Mouse (Mus musculus) liver, embryonic 15.5 days (tissue): ENCODE measurements around the gene Ggnbp2. TPM values are rescaled to one million over a fixed set of nuclear protein-coding genes. Genes with fewer than 3 reads are reported as not detected.
"Not testable (repeated sequence)": the region's sequence is repeated elsewhere in the genome, so short reads cannot be mapped to it uniquely, and the experiment has no call there.

Experiments used
- ATAC-seq: fragments of 200-750 bp; cut with Nextera tagmentation; 2 replicates; pipeline ENCODE4 v1.8.0; 2017; ENCODE audit warnings: moderate number of reproducible peaks, mild to moderate bottlenecking, moderate library complexity; ENCODE audit not compliant: insufficient read depth
- H3K27ac ChIP-seq: fragments of 300-500 bp; sonication (generic); replicated peaks from 2 replicates; pipeline ENCODE4 v1.5.1; 2015; ENCODE audit warnings: mild to moderate bottlenecking, inconsistent platforms
- H3K27me3 ChIP-seq: fragments of 300-500 bp; sonication (generic); 2 replicates; pipeline ENCODE4 v1.6.1; 2015; ENCODE audit warnings: mild to moderate bottlenecking, inconsistent platforms
- H3K36me3 ChIP-seq: fragments of 300-500 bp; sonication (generic); replicated peaks from 2 replicates; pipeline ENCODE4 v1.6.1; 2015; ENCODE audit warnings: moderate library complexity, mild to moderate bottlenecking, inconsistent platforms
- H3K4me1 ChIP-seq: fragments of 300-500 bp; sonication (generic); replicated peaks from 2 replicates; pipeline ENCODE4 v1.6.1; 2015; ENCODE audit warnings: inconsistent platforms
- H3K4me2 ChIP-seq: fragments of 300-500 bp; sonication (generic); 2 replicates; pipeline ENCODE4 v1.6.1; 2015; ENCODE audit warnings: moderate library complexity, mild to moderate bottlenecking, inconsistent platforms
- H3K4me3 ChIP-seq: fragments of 300-500 bp; sonication (generic); replicated peaks from 2 replicates; pipeline ENCODE4 v1.5.1; 2015; ENCODE audit warnings: mild to moderate bottlenecking, inconsistent platforms
- H3K9ac ChIP-seq: fragments of 300-500 bp; sonication (generic); 2 replicates; pipeline ENCODE4 v1.6.1; 2015; ENCODE audit warnings: moderate library complexity, mild to moderate bottlenecking, inconsistent platforms
- H3K9me3 ChIP-seq: fragments of 300-500 bp; sonication (generic); replicated peaks from 2 replicates; pipeline ENCODE4 v1.6.1; 2016; ENCODE audit warnings: inconsistent platforms
- WGBS: fragments of 180-500 bp; shearing (Covaris S2); methylation state at CpG from one replicate; pipeline ENCODE4 v1.1.7; 2015; ENCODE audit warnings: mixed read lengths; ENCODE audit not compliant: insufficient replicate concordance; 5-methylcytosine and 5-hydroxymethylcytosine counted together
- polyA plus RNA-seq: library from polyadenylated mRNA; unstranded; fragments of >200 nt; fragmentation: Nextera tagmentation; extraction: Ambion mirVana; gene quantifications from 2 replicates; pipeline ENCODE4 v1.2.1, GENCODE M21; 2015

Ggnbp2 gene
- polyA plus RNA-seq, 1 experiment from 2014 or later = 55.4 TPM

GRCm38 (mm10) chr11:84847475-84848090, 23.0 kb downstream of the Ggnbp2 start:
- H3K4me2 ChIP-seq = no peak overlapping the region
- no peaks in the 10 kb centered on the region for H3K4me1 ChIP-seq
- no peaks in the 10 kb centered on the region for H3K9me3 ChIP-seq
- H3K36me3 ChIP-seq = peaks cover 85% of the 10 kb centered on the region
- no peak overlapping the region for H3K27ac ChIP-seq
- 84% methylated on average over 7 of the region's 7 CpGs for WGBS
- no peak overlapping the region for H3K9ac ChIP-seq
- H3K4me3 ChIP-seq = no peak overlapping the region
- ATAC-seq = no peak
- H3K27me3 ChIP-seq = no peaks in the 10 kb centered on the region

- Histone ChIP-seq H3K4me2 (no peak overlapping the region), H3K27ac (no peak overlapping the region), H3K4me3 (no peak overlapping the region), H3K9me3 (no peaks in the 10 kb centered on the region), H3K36me3 (peaks cover 86% of the 10 kb centered on the region), H3K4me1 (no peaks in the 10 kb centered on the region), H3K9ac (no peak overlapping the region), H3K27me3 (no peaks in the 10 kb centered on the region)
- no peak for ATAC-seq
- WGBS = 93% methylated on average over 15 of the region's 15 CpGs
These were observed 23.7 kb downstream of the Ggnbp2 start for GRCm38 (mm10) chr11:84846741-84847474.

- H3K27me3 ChIP-seq = no peaks in the 10 kb centered on the region
- H3K27ac ChIP-seq = no peak overlapping the region
- peaks cover 93% of the 10 kb centered on the region for H3K36me3 ChIP-seq
- H3K4me3 ChIP-seq = no peak overlapping the region
- ATAC-seq = no peak
- WGBS = 83% methylated on average over 2 of the region's 2 CpGs
- H3K9ac ChIP-seq = no peak overlapping the region
- H3K4me1 ChIP-seq = no peaks in the 10 kb centered on the region
- no peaks in the 10 kb centered on the region for H3K9me3 ChIP-seq
- H3K4me2 ChIP-seq = no peak overlapping the region
These were observed 31.3 kb downstream of the Ggnbp2 start for GRCm38 (mm10) chr11:84839330-84839729.

DNA sequence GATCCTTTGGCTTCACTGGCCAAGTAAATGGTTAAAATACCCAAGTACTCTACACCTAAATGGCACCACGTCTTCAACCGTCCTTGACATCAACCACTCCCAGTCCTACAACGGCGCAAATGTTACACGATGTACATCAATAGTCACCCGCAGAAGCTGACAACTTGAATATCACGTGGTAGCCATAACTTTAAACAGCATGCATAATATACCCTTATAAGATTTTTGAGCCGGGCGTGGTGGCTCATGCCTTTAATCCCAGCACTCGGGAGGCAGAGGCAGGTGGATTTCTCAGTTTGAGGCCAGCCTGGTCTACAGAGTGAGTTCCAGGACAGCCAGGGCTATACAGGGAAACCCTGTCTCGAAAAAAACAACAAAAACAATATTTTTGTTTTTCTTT, 41.1 kb downstream of the Ggnbp2 start:
- peak overlapping the region; percentile 97 for H3K9ac ChIP-seq
- not testable (repeated sequence) for H3K9me3 ChIP-seq, H3K27me3 ChIP-seq
- peak; percentile 3; the same call in 1 of the 2 replicates for ATAC-seq
- peaks cover 78% of the 10 kb centered on the region for H3K36me3 ChIP-seq
- peak overlapping the region; percentile 79 for H3K4me3 ChIP-seq
- H3K27ac ChIP-seq = peak overlapping the region; percentile 98
- WGBS = 39% methylated on average over 11 of the region's 11 CpGs
- peaks cover 42% of the 10 kb centered on the region for H3K4me1 ChIP-seq
- H3K4me2 ChIP-seq = peak overlapping the region; percentile 92

DNA sequence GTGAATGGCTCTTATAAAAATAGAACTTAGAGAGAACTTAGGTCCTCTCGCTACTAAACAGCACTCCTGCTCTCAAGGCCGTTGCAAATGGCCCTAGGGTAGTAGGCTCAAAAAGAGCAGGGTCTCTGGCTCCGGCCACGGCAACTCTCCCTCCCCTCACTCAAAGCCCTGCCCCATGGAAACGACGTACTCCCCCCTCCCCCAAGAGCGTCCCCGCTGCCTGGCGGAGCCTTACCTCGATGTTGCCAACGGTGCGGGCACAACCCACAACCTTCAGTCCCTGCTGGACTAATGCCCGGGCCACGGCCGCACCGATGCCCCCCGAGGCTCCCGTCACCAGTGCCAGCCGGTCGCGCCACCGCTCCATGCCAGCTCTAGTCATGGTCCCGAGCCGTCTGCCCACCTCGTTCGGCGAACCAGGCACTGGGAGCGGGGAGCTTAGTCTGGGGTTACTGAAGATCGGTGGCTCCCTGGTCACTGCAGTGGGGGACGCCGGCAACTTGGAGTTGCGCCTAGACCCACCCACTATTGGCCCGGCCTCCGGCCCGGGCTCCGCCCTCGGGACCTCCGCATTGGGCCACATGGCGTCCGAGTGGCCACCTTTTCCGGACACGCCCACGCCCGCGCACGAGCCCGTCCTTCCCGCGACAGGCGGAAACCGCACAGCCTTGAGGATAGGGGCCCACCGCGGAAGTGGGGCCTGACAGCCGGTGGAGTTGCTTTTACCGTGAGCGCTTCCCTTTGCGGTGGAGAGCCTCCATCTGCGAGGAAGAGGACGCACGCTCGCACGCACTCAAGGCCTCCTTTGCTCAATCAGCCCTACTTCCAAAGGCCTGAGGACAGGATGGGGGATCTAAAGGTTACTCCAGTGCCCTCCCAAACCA, 41.9 kb downstream of the Ggnbp2 start, which contains the start of gene Dhrs11:
Gene Dhrs11, minus strand, starts transcription at position 479 of the 884 bp plus-strand sequence.
- H3K27ac ChIP-seq = peak within 1 kb of the TSS; percentile 98
- peak within 1 kb of the TSS; percentile 97 for H3K9ac ChIP-seq
- H3K4me2 ChIP-seq = peak within 1 kb of the TSS; percentile 92
- under 1% methylated on average over 62 of the region's 62 CpGs for WGBS
- peaks cover 77% of the 10 kb centered on the region for H3K36me3 ChIP-seq
- no peaks in the 10 kb centered on the region for H3K27me3 ChIP-seq
- ATAC-seq = peak; percentile 90
- peak within 1 kb of the TSS; percentile 79 for H3K4me3 ChIP-seq
- peaks cover 49% of the 10 kb centered on the region for H3K4me1 ChIP-seq
- no peaks in the 10 kb centered on the region for H3K9me3 ChIP-seq

GRCm38 (mm10) chr11:84827901-84828503, 42.6 kb downstream of the Ggnbp2 start:
- Histone ChIP-seq H3K36me3 (peaks cover 74% of the 10 kb centered on the region), H3K4me1 (peaks cover 53% of the 10 kb centered on the region), H3K4me2 (peak overlapping the region; percentile 92)

DNA sequence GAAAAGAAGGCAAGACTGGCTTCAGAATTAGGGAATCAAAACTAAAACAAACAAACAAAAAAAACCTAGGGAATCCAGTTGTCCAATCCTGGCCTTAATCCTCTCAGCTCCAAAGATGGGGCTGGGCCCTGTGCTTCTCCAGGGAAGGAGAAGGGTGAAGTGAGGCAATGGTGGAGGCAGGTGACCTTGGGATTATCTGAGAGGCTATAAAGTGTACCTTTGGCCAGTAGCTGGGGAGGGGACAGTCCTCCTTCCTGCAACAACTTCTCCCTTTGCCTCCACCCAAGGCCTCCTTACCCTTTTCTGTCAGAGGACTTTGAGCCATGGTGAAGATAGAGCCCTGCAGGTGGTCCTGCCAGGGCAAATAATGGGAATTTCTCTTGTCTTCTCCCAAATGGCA, 43.1 kb downstream of the Ggnbp2 start:
- Histone ChIP-seq H3K4me1 (peaks cover 58% of the 10 kb centered on the region), H3K4me2 (peak overlapping the region; percentile 92), H3K4me3 (peak overlapping the region; percentile 79), H3K9me3 (no peaks in the 10 kb centered on the region), H3K36me3 (peaks cover 74% of the 10 kb centered on the region), H3K27me3 (no peaks in the 10 kb centered on the region), H3K27ac (peak overlapping the region; percentile 98), H3K9ac (peak overlapping the region; percentile 97)
- no peak for ATAC-seq

More at GRCm38 (mm10) chr11:84827901-84828503, 42.6 kb downstream of the Ggnbp2 start:
- Histone ChIP-seq H3K9me3 (no peaks in the 10 kb centered on the region), H3K9ac (peak overlapping the region; percentile 97), H3K27me3 (no peaks in the 10 kb centered on the region), H3K27ac (peak overlapping the region; percentile 98), H3K4me3 (peak overlapping the region; percentile 79)
- WGBS = 27% methylated on average over 3 of the region's 3 CpGs
- ATAC-seq = no peak

DNA sequence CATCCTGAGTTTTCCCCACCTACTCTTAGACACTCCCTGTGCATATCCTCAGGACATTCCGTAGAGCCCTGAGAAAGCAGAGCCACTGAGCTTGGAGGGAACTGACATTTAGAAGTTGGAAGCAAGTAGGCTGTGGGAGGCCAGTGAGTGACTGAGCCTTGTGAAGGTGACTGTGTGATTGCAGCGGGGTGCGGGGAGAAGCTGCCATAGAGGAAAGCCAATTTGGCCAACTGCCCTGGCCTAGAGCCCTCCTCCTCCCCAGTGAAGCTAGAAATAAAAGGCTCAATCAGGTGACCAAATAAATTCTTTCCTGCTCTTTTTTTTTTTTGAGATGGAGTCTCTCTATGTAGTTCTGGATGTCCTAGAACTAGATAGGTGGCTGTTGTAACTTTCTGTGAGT, 44.4 kb downstream of the Ggnbp2 start:
- peak overlapping the region; percentile 98 for H3K27ac ChIP-seq
- peaks cover 70% of the 10 kb centered on the region for H3K4me1 ChIP-seq
- no peak for ATAC-seq
- peak overlapping the region; percentile 92 for H3K4me2 ChIP-seq
- peak overlapping the region; percentile 79 for H3K4me3 ChIP-seq
- peaks cover 74% of the 10 kb centered on the region for H3K36me3 ChIP-seq
- 71% methylated on average over 3 of the region's 3 CpGs for WGBS
- no peaks in the 10 kb centered on the region for H3K27me3 ChIP-seq
- peak overlapping the region; percentile 97 for H3K9ac ChIP-seq
- no peaks in the 10 kb centered on the region for H3K9me3 ChIP-seq

DNA sequence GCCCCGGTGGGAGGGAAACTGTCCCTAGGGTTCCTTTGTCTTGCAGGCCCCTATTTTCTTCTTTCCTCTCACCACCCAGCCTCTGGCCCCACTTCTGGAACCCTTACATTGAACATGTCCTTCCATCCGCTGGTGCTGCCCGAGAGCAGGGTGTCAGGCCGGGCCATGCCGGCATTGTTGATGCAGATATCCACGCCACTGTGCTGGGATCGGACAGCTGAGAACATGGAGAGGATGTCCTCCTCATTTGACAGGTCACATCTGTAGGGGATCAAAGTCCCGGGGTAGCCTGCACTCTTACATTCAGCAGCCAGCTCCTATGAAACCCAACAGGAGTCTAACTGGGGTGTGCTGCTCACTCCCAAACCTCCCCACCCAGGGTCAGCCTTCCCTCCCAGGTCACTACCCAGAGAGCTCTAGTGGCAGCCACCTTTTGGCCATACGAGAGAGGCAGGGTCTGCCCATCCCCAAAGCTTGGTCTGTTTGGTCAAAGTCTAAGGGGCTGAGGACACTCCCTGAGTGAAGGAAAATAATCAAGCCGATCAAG, 45.3 kb downstream of the Ggnbp2 start:
- Histone ChIP-seq H3K27me3 (no peaks in the 10 kb centered on the region), H3K36me3 (peaks cover 74% of the 10 kb centered on the region), H3K4me1 (peaks cover 72% of the 10 kb centered on the region), H3K4me2 (peak overlapping the region; percentile 92), H3K9me3 (no peaks in the 10 kb centered on the region), H3K4me3 (peak overlapping the region; percentile 79), H3K27ac (peak overlapping the region; percentile 98), H3K9ac (peak overlapping the region; percentile 97)
- ATAC-seq = no peak
- WGBS = 85% methylated on average over 10 of the region's 10 CpGs

DNA sequence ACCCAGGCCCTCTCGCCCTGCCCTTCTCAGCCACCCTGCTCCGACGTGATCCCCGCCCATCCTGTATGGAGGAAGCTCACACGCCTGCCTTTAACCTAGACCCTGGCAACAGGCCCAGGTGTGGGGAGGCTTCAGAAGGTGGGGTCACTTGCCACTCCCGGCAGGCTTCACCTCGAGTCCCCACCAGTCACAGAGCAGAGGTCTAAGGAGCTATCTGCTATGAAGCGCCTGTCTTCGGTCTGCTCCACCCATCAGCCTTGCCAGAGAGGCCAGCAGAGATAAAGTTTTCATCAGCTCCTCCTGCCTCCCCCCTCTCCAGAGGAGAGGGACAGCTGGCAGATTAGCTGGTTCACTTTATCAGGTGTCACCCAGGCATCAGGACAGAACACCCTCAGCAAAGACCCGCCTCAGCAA, 47.1 kb downstream of the Ggnbp2 start:
- Histone ChIP-seq H3K4me2 (peak overlapping the region; percentile 98), H3K9me3 (no peaks in the 10 kb centered on the region), H3K4me3 (peak overlapping the region; percentile 79), H3K4me1 (peaks cover 74% of the 10 kb centered on the region), H3K9ac (peak overlapping the region; percentile 97), H3K36me3 (peaks cover 73% of the 10 kb centered on the region), H3K27ac (peak overlapping the region; percentile 99), H3K27me3 (no peaks in the 10 kb centered on the region)
- WGBS = 14% methylated on average over 10 of the region's 10 CpGs
- peak; percentile 85 for ATAC-seq
